8 mouse cellular contexts compared by ENCODE assay signal in the genomic region with DNA sequence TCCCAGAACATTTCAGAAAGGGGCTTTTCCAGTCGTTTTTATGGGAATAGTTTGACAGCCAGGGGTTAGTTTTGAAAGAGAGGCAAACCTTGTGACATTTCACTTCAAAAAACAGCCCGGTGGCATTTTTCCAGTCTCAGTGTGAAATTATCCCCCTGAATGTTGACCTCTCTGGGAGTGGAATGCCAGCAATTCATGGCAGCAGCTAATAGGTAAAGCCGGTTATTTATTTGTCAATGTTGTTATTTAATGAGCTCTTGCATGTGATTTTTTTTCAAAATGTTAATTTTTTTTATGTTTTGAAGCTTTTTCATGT. TPM values are rescaled to one million over a fixed set of nuclear protein-coding genes. Genes with fewer than 3 reads are reported as not detected.
DNase-seq lines count a peak whose midpoint lies in the region; ATAC-seq and TF ChIP-seq lines count a peak whose summit lies in the region.

No protein-coding gene starts in this region.

- no peak for DNase-seq in heart, postnatal 0 days (ENCODE audit: low spot score)
- DNase-seq in heart, postnatal 14 days = no peak
- no peak for DNase-seq in cerebellum, postnatal 36 days
- DNase-seq in left cerebral cortex, postnatal 10 days (ENCODE audit: extremely low spot score in 1 of 2, low spot score in 2 of 2) = no peak
- DNase-seq in urinary bladder, adult 18-20 months (ENCODE audit: low spot score in 2 of 2) = no peak

- H3K36me3 ChIP-seq in heart, postnatal 0 days (replicated peaks; ENCODE audit: control insufficient read depth, insufficient read depth, low read length) = no peaks in the 10 kb centered on the region
- H3K36me3 ChIP-seq in forebrain, embryonic 13.5 days (ENCODE audit: poor library complexity, severe bottlenecking) = no peaks in the 10 kb centered on the region
- no peaks in the 10 kb centered on the region for H3K36me3 ChIP-seq in kidney, embryonic 15.5 days
- no peaks in the 10 kb centered on the region for H3K36me3 ChIP-seq in midbrain, embryonic 16.5 days (ENCODE audit: control insufficient read depth, insufficient read depth, low read length)

- H3K9ac ChIP-seq in heart, postnatal 0 days (replicated peaks; ENCODE audit: low read depth, low read length) = no peak overlapping the region
- no peak overlapping the region for H3K9ac ChIP-seq in forebrain, embryonic 13.5 days
- no peak overlapping the region for H3K9ac ChIP-seq in kidney, embryonic 15.5 days
- no peak overlapping the region for H3K9ac ChIP-seq in midbrain, embryonic 16.5 days (ENCODE audit: low read depth, low read length)

- intact Hi-C loops in heart, postnatal 14 days (cut with DNase I) = no loop called here
- intact Hi-C loops in left cerebral cortex, postnatal 10 days (cut with DNase I) = no loop called here

- H3K4me3 ChIP-seq in heart, postnatal 0 days (ENCODE audit: low read depth, low read length) = peak overlapping the region; percentile 50
- H3K4me3 ChIP-seq in forebrain, embryonic 13.5 days = no peak overlapping the region
- peak overlapping the region; percentile 47; the same call in 1 of the 2 replicates for H3K4me3 ChIP-seq in kidney, embryonic 15.5 days (replicated peaks)
- peak overlapping the region; percentile 51; the same call in 1 of the 2 replicates for H3K4me3 ChIP-seq in midbrain, embryonic 16.5 days (ENCODE audit: low read depth, low read length)

- H3K4me2 ChIP-seq in heart, postnatal 0 days (ENCODE audit: low read depth, low read length) = peak overlapping the region; percentile 84
- H3K4me2 ChIP-seq in forebrain, embryonic 13.5 days = peak overlapping the region; percentile 84
- peak overlapping the region; percentile 78 for H3K4me2 ChIP-seq in kidney, embryonic 15.5 days
- peak overlapping the region; percentile 92 for H3K4me2 ChIP-seq in midbrain, embryonic 16.5 days (ENCODE audit: low read length)

- no peak for ATAC-seq in heart, postnatal 0 days (ENCODE audit: insufficient read depth, low read depth)
- no peak for ATAC-seq in forebrain, embryonic 13.5 days
- ATAC-seq in kidney, embryonic 15.5 days (replicated peaks; ENCODE audit: low FRiP score) = no peak
- no peak for ATAC-seq in midbrain, embryonic 16.5 days

- H3K9me3 ChIP-seq in heart, postnatal 0 days (replicated peaks; ENCODE audit: control insufficient read depth, low read length) = no peaks in the 10 kb centered on the region
- H3K9me3 ChIP-seq in forebrain, embryonic 13.5 days (replicated peaks) = no peaks in the 10 kb centered on the region
- H3K9me3 ChIP-seq in kidney, embryonic 15.5 days (replicated peaks) = no peaks in the 10 kb centered on the region
- no peaks in the 10 kb centered on the region for H3K9me3 ChIP-seq in midbrain, embryonic 16.5 days (replicated peaks; ENCODE audit: control insufficient read depth, low read length, poor library complexity, severe bottlenecking)

- H3K27ac ChIP-seq in heart, postnatal 0 days (ENCODE audit: low read depth) = no peak overlapping the region
- no peak overlapping the region for H3K27ac ChIP-seq in forebrain, embryonic 13.5 days
- H3K27ac ChIP-seq in kidney, embryonic 15.5 days = no peak overlapping the region
- H3K27ac ChIP-seq in midbrain, embryonic 16.5 days (ENCODE audit: low read length) = no peak overlapping the region

- 0 out of 2 replicates have a peak, but pooled peaks cover 3% of the 10 kb centered on the region for H3K4me1 ChIP-seq in heart, postnatal 0 days (ENCODE audit: control insufficient read depth, insufficient read depth)
- H3K4me1 ChIP-seq in forebrain, embryonic 13.5 days = peaks cover 22% of the 10 kb centered on the region
- peaks cover 13% of the 10 kb centered on the region for H3K4me1 ChIP-seq in kidney, embryonic 15.5 days
- H3K4me1 ChIP-seq in midbrain, embryonic 16.5 days (ENCODE audit: control insufficient read depth, insufficient read depth, low read length) = peaks cover 11% of the 10 kb centered on the region; the same call in 1 of the 2 replicates

- WGBS in heart, postnatal 0 days = 25% methylated on average over 3 of the region's 3 CpGs
- 10% methylated on average over 3 of the region's 3 CpGs for WGBS in forebrain, embryonic 13.5 days
- WGBS in kidney, embryonic 15.5 days = 16% methylated on average over 3 of the region's 3 CpGs
- 17% methylated on average over 3 of the region's 3 CpGs for WGBS in midbrain, embryonic 16.5 days

- no peaks in the 10 kb centered on the region for H3K27me3 ChIP-seq in heart, postnatal 0 days (ENCODE audit: control insufficient read depth, insufficient read depth, low read length)
- H3K27me3 ChIP-seq in forebrain, embryonic 13.5 days = no peaks in the 10 kb centered on the region; the same call in 1 of the 2 replicates
- no peaks in the 10 kb centered on the region for H3K27me3 ChIP-seq in kidney, embryonic 15.5 days
- no peaks in the 10 kb centered on the region for H3K27me3 ChIP-seq in midbrain, embryonic 16.5 days (ENCODE audit: control insufficient read depth, insufficient read depth, low read depth, low read length)

- no peak for TF ChIP-seq CTCF in heart, postnatal 0 days (IDR thresholded peaks at IDR 0.05; ENCODE audit: low read depth)

- no peak for TF ChIP-seq EP300 in heart, postnatal 0 days (IDR thresholded peaks at IDR 0.05; ENCODE audit: low read depth)

RNA-seq across cellular contexts. Expression of a gene that starts 3.8 kb away (rescaled TPM):
- total RNA-seq in heart, postnatal 0 days (2014; rRNA removed; ENCODE audit: low replicate concordance) = not detected in 2 replicates
- polyA plus RNA-seq in heart, postnatal 0 days (2015; fragmentation: Nextera tagmentation; extraction: Ambion mirVana) = 0.14 and 0.69 TPM in 2 replicates
- under 1 TPM; 0.24 to 0.45 TPM for total RNA-seq in heart, postnatal 14 days (2021)
- polyA plus RNA-seq in forebrain, embryonic 13.5 days (2015; fragmentation: Nextera tagmentation; extraction: Ambion mirVana) = 6.4 and 10.0 TPM in 2 replicates
- 98.6 and 101 TPM in 2 replicates for polyA plus RNA-seq in kidney, embryonic 15.5 days (2015; fragmentation: Nextera tagmentation; extraction: Ambion mirVana)
- 11.9 and 13.0 TPM in 2 replicates for polyA plus RNA-seq in midbrain, embryonic 16.5 days (2015; fragmentation: Nextera tagmentation; extraction: Ambion mirVana)
- 1 to 10 TPM; 6.6 to 7.2 TPM for total RNA-seq in left cerebral cortex, postnatal 10 days (2021)
